Mouse (Mus musculus) ES-Bruce4 (cell line): ENCODE data around the gene Gm45233. TPM values are rescaled to one million over a fixed set of nuclear protein-coding genes. Genes with fewer than 3 reads are reported as not detected.
A peak's percentile ranks its signal among the peaks of the same experiment; 100 is the strongest.

Experiments used
- H3K27ac ChIP-seq: 2 replicates; pipeline ENCODE4 v1.5.1; 2012; ENCODE audit warnings: low read length, inconsistent platforms; ENCODE audit not compliant: insufficient read depth
- H3K27me3 ChIP-seq: 2 replicates; pipeline ENCODE4 v1.6.1; 2012; ENCODE audit warnings: mild to moderate bottlenecking, low read length, inconsistent platforms; ENCODE audit not compliant: control insufficient read depth, poor library complexity, insufficient read depth, severe bottlenecking
- H3K36me3 ChIP-seq: 2 replicates; pipeline ENCODE4 v1.6.1; 2012; ENCODE audit warnings: inconsistent platforms, mild to moderate bottlenecking, low read length, moderate library complexity; ENCODE audit not compliant: control insufficient read depth, poor library complexity, insufficient read depth, severe bottlenecking
- H3K4me1 ChIP-seq: one replicate; pipeline ENCODE4 v1.8.1; 2011; ENCODE audit warnings: low read length; ENCODE audit not compliant: control insufficient read depth, insufficient read depth
- H3K4me3 ChIP-seq: 2 replicates; pipeline ENCODE4 v1.5.1; 2011; ENCODE audit warnings: low read depth, mild to moderate bottlenecking, low read length
- H3K9ac ChIP-seq: 2 replicates; pipeline ENCODE4 v1.6.1; 2012; ENCODE audit warnings: low read depth, mild to moderate bottlenecking, inconsistent platforms; ENCODE audit not compliant: poor library complexity, severe bottlenecking
- H3K9me3 ChIP-seq: replicated peaks from 2 replicates; pipeline ENCODE4 v1.6.1; 2012; ENCODE audit warnings: mild to moderate bottlenecking, low read length, inconsistent platforms; ENCODE audit not compliant: control insufficient read depth, poor library complexity, insufficient read depth, severe bottlenecking
- CTCF ChIP-seq: IDR thresholded peaks from one replicate; pipeline ENCODE4 v1.8.1; 2011; ENCODE audit warnings: low read depth, low read length
- EP300 ChIP-seq: IDR thresholded peaks from 2 replicates; pipeline ENCODE4 v1.6.1; 2011; ENCODE audit warnings: low read depth, low read length; ENCODE audit not compliant: insufficient read depth
- POLR2A ChIP-seq: IDR thresholded peaks from one replicate; pipeline ENCODE4 v1.8.1; 2011; ENCODE audit warnings: low read length; ENCODE audit not compliant: insufficient read depth
- polyA plus RNA-seq: library from polyadenylated mRNA; stranded (reverse); fragments of >200 nt; gene quantifications from 2 replicates; pipeline ENCODE4 v1.2.4, GENCODE M21; 2011; ENCODE audit warnings: low read depth; ENCODE audit not compliant: missing spikeins, insufficient read depth, insufficient read length

The Gm45233 gene
- polyA plus RNA-seq, 1 experiment = not detected

- no peak for TF ChIP-seq POLR2A
- TF ChIP-seq CTCF = no peak
- no peak for TF ChIP-seq EP300
- H3K4me3 ChIP-seq = peak overlapping the region; percentile 80
Observed at GRCm38 (mm10) chr7:43443126-43443916, 607 bp upstream of the Gm45233 start.

GRCm38 (mm10) chr7:43447801-43448200 lies 3.9 kb downstream of the Gm45233 start:
- Histone ChIP-seq H3K27me3 (no peaks in the 10 kb centered on the region), H3K4me3 (no peak overlapping the region), H3K4me1 (no peaks in the 10 kb centered on the region), H3K9me3 (no peaks in the 10 kb centered on the region), H3K27ac (no peak overlapping the region), H3K9ac (no peak overlapping the region), H3K36me3 (no peaks in the 10 kb centered on the region)
- TF ChIP-seq EP300 (no peak), CTCF (no peak), POLR2A (no peak)

More at GRCm38 (mm10) chr7:43443126-43443916, 607 bp upstream of the Gm45233 start:
- Histone ChIP-seq H3K9ac (peak overlapping the region; percentile 24; the same call in 1 of the 2 replicates), H3K4me1 (peaks cover 4% of the 10 kb centered on the region), H3K27ac (peak overlapping the region; percentile 54), H3K27me3 (no peaks in the 10 kb centered on the region), H3K36me3 (no peaks in the 10 kb centered on the region), H3K9me3 (no peaks in the 10 kb centered on the region)

GRCm38 (mm10) chr7:43448246-43448645 lies 4.3 kb downstream of the Gm45233 start:
- no peaks in the 10 kb centered on the region for H3K9me3 ChIP-seq

GRCm38 (mm10) chr7:43449811-43450210 lies 5.9 kb downstream of the Gm45233 start:
- H3K9me3 ChIP-seq = no peaks in the 10 kb centered on the region
- H3K4me1 ChIP-seq = no peaks in the 10 kb centered on the region
- H3K27me3 ChIP-seq = no peaks in the 10 kb centered on the region
- no peak overlapping the region for H3K4me3 ChIP-seq
- TF ChIP-seq CTCF (no peak), EP300 (no peak), POLR2A (no peak)
- H3K36me3 ChIP-seq = no peaks in the 10 kb centered on the region
- no peak overlapping the region for H3K27ac ChIP-seq
- no peak overlapping the region for H3K9ac ChIP-seq

More at GRCm38 (mm10) chr7:43448246-43448645, 4.3 kb downstream of the Gm45233 start:
- Histone ChIP-seq H3K9ac (no peak overlapping the region), H3K36me3 (no peaks in the 10 kb centered on the region), H3K4me1 (no peaks in the 10 kb centered on the region), H3K27me3 (no peaks in the 10 kb centered on the region), H3K27ac (no peak overlapping the region), H3K4me3 (no peak overlapping the region)
- no peak for TF ChIP-seq EP300
- TF ChIP-seq CTCF = no peak
- no peak for TF ChIP-seq POLR2A

- no peak overlapping the region for H3K27ac ChIP-seq
- H3K9ac ChIP-seq = no peak overlapping the region
- H3K4me3 ChIP-seq = no peak overlapping the region
- H3K9me3 ChIP-seq = peaks cover 5% of the 10 kb centered on the region
- H3K27me3 ChIP-seq = no peaks in the 10 kb centered on the region
- no peaks in the 10 kb centered on the region for H3K36me3 ChIP-seq
- TF ChIP-seq CTCF (no peak), POLR2A (no peak), EP300 (no peak)
- no peaks in the 10 kb centered on the region for H3K4me1 ChIP-seq
Observed at GRCm38 (mm10) chr7:43451726-43452125, 7.8 kb downstream of the Gm45233 start.

GRCm38 (mm10) chr7:43452609-43453008 lies 8.7 kb downstream of the Gm45233 start:
- Histone ChIP-seq H3K9ac (no peak overlapping the region), H3K27me3 (no peaks in the 10 kb centered on the region), H3K9me3 (peaks cover 9% of the 10 kb centered on the region), H3K4me3 (no peak overlapping the region), H3K4me1 (no peaks in the 10 kb centered on the region), H3K36me3 (no peaks in the 10 kb centered on the region), H3K27ac (no peak overlapping the region)
- TF ChIP-seq CTCF = peak; percentile 45
- no peak for TF ChIP-seq POLR2A
